Mouse (Mus musculus) bone marrow macrophage, adult 2 months (primary cell): ENCODE measurements around the gene Grap2.

Experiments
- CTCF ChIP-seq: IDR thresholded peaks from 2 replicates; pipeline ENCODE4 v1.5.1; 2012; ENCODE audit warnings: low read depth, mild to moderate bottlenecking, low read length, moderate library complexity
- POLR2A ChIP-seq: IDR thresholded peaks from 2 replicates; pipeline ENCODE4 v1.6.1; 2012; ENCODE audit warnings: mild to moderate bottlenecking, low read depth, low read length, borderline replicate concordance

DNA sequence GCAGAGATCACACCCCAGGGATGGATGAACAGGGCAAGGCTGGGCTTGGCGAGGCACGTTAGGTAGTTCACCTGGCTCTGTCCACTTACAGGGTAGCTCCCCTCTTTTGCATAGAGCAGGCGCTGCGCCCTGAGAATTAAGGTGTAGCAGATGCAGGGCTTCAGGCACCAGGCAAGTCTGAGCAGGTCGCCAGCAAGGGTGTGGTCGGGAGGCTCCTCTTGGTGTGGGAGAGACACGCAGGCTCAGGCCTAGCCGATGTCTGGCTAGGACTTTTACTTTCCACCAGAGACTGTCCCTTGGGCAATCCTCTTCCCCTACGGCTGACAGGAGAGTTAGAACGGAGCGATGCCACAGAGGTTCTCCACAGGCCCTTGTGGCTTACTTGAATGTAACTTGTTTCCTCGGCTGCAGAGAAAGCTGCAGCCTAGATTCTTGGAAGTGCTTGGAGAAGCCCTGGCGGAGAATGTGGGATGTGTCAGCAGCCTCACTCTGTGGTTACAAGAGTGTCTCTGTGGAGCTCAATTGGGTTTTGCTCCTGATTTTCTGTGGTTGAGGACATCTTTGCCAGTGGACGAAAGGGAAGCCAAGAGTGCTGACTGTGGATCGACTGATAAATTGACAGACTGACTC lies 76.7 kb downstream of the Grap2 start:
- TF ChIP-seq POLR2A (no peak), CTCF (no peak)
